Mouse (Mus musculus) R1 (cell line): ENCODE results near the gene Cox7a2l.

Experiments used
- DNase-seq: peaks from one replicate; pipeline ENCODE4 v3.0.0-alpha.2; 2018; ENCODE audit warnings: low read depth, low spot score

The Cox7a2l gene

DNA sequence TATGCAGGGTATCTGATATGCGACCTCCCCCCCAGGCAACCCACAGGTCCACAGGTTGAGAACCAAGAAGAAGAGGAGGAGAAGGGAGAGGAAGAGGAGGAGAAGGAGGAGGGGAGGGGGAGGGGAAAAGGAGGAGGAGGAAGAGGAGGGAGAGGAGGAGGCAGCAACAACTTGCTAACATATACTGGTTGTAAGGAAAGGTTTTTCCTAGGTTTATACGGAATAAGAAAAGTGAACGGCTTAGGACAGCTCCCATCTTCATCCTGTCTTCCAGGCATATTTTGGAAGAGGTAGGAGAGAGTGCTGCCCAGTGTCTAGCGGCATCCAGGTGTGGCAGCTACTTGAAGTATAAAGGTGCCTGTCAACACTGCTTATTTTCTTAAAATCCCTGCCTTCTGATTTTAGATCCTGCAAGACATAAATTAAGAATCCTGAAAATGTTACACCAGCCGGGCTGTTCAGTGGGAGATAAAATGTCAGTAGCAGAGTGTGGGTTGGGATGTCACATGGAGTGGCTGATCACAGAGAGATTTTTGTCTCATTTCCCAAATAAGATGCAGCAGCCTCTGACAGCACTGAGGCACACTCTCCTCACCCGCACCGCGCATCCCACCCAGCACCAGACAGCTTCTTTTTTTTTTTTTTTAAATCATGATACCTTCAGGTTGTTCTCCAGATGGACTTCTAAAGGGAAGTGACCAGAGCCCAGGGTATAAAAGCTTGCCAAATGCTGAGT lies at the start of gene Cox7a2l:
TSS of gene Cox7a2l (minus strand) at position 51 of the 736 bp plus-strand sequence.
- DNase-seq, result no peak

DNA sequence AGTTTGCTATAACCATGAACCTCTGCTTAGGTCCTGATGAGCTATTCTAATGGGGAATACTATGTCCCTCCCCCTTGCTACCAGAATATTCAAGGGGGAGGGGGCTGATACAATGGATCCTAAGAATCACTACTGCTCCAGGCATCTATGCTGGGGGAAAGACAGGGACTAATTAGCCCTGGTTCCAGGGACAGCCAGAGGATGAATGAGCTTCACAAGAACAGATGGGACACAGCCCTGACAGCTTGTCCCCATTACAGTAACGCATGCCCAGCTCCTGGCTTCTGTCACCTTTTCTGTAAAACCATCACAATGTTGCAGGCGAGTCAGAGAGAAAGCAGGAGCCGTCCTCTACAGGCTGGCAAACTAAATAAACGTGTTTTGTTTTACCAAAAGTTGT lies 48.4 kb upstream of the Cox7a2l start:
- no peak for DNase-seq

DNA sequence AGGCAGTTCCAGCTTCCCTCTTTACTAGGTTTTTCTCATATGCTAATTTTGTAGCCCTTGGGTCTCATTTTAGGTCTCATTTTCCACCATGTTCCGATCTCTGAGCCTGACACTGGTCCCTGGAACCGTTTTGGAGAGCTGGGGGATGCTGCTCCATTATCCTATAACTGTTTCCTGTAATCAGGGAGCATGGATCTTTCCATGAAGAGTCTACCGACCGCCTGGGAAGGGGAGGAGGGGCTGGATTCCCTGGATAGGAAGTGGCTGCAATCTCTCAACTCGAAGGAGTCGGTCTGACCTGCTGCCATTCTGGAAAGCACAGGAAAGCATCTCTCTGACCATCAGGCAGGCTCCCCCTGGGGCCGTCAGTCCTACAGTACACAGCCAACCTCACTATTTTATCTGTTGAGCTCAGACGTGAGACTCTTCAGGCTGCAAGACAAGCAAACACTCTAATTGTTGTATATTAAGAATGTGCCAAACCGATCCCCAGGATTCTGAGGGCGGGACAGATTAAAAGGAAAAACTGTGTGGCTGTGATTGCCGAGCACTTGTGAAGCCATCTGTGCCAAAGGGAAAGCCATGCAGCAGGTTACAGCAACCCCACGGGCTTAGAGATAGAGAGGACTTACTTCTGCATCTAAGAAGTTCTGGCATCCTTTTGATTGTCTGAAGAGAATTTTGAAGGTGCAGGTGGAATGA lies 47.1 kb upstream of the Cox7a2l start:
- DNase-seq, result peak; percentile 40

DNA sequence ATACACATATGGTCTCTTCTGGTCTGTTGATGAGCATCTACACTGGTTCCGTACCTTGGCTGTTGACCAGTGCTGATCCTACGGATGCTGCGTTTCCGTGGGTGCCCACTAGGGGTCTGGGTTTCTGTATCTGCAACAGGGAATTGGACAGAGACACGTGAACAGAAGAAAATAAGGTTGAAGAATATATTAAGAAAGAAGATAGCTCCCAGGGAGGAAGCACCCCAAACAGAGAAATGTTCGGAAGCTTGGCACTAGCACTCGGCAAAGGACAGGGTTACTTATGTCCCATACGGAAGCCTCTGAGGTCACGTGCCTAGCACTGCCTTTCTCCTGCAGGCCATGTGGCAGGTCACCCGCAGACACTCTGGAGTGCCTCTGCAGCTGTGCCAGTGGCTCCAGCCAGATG lies 46.6 kb upstream of the Cox7a2l start:
- peak; percentile 80 for DNase-seq

DNA sequence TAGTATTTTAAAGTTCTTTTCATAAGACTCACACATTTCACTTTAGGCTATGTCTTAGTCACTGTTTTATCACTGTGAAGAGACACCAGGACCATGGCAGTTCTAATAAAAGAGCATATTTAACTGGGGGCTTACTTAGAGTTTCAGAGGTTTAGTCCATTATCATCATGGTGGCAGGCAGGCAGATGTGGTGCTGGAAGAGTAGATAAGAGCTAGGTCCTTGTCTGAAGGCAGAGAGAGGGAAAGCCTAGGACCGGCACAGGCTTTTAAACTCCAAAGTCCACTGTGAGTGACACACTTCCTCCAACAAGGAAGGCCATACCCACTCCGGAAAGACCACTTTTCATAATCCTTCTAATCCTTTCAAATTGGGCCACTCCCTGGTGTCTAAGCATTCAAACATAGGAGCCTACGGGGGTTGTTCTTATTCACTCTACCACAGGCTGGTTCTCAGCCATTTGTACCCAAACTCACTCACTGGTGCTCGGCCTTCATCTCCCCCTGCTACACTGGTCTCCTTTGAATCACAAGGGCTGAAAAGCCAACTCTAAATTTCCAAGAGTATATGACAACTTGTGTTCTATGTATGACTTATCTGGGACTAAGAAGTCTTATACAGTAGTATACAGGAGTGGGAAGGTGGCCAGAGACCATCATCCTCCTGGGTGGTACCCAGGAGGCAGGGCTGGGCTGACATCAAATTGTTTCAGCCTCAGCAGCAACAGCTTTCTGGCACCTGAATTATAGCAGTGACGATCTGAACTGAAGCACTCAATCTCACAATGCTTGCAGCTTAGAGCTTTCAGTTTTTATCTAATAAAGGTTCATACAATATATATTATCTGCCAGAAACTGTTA lies 45.3 kb upstream of the Cox7a2l start:
- DNase-seq, result no peak

DNA sequence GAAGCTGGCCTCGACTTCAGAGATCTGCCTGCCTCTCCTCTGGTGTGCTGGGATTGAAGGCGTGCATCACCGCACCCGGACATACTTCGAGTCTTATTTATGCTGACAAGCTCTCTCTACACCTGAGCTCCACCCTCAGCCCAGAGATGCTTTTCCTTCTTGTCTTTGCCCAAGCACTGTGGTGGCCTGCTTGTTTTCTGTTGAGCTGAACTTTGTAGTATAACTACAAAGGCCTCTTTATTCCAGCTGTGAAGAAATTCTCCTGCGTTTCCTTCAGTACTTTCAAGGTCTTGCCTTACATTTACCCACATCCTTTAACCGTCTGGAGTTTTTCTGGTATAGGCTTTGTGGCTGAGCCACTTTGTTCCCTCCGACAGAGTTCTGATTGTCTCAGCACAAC lies 42.0 kb upstream of the Cox7a2l start:
- DNase-seq, result peak; percentile 10

DNA sequence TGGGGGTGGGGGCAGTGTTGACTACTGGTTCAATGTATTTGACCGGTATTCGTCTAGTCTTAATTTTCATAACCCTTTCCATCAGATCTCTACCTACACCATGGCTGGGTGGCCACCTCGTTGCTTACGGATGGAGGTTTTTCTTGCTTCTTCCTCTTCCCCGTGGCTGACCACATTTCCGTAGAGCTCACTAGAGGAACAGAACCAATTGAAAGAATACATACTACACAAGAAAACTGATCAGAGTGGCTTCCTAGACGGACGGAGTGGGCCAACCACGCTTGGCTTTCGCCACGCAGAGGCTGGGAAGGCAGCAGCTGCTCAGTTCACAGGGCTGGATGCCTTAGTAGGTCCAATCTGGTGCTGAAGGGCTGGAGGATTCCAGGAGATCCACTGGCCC lies 38.7 kb upstream of the Cox7a2l start:
- DNase-seq, result no peak

DNA sequence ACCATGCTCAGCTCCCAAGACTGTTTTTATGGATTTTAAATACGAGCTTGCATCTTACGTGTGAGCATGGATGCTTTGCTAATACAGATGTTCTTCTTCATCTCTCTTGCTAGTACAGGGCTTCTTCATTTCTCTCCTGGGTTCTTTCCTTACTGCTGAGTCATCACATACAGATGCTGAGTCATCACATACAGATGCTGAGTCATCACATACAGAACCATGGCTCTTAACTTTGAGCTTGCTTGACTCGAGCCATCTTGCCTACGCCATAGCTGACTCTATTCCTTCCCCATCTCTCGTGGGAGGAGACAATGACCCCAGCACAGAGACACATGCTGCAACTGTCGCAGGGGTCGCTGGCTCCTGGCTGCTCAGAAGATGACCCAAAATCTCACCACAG lies 37.9 kb upstream of the Cox7a2l start:
- DNase-seq, result peak; percentile 48

DNA sequence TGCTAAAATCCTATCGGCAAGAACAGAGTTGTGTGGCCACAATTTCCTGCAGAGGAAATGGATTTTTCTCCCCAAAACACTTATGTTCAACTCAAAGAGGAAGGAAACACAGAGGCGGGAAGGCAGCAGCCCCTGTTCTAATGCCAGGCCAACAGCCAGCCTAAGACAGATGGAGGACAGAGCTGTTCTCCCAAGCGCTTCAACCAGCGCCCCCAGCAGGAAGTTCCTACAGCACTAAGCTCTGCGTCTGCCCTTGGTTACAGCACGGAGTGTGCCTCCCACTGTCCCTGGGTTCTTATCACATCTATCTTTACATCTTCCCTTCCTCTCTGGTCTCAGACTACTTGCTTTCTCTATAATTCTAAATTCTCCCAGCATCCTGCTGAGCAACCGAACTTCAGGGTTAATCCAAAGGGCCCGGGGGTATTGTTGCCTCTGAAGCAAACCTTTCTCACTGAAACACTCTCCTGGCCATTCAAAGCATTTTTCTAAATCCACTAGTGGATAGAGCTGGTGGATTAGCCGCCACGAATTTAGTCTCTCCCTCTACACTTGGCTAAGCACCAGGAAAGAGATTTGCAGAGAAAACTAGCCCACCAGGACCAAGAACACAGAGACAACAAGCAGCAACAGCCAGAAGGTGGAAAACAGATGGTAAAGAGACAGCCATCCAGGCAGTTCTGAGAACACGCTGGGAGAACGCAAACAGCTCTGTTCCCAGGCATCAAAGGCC lies 31.5 kb upstream of the Cox7a2l start:
- DNase-seq, result peak; percentile 40

DNA sequence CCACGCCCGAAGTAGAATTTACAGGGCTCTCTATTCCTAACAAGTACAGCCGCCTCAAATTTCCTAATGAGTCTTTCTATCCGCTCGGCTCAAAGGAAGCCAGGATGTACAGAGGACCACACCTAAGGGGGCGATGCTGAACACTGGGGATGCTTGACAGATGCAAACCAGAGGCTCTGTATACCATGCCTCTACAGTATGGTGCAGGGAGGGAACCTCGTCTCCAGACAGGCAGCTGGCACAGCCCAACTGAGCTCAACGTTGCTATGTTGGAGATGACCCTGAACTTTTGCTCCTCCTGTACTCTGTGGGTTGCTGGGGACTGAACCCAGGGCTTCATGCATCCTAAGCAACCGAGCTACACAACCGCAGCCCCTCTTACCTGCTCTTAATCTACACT lies 30.0 kb upstream of the Cox7a2l start:
- peak; percentile 28 for DNase-seq

DNA sequence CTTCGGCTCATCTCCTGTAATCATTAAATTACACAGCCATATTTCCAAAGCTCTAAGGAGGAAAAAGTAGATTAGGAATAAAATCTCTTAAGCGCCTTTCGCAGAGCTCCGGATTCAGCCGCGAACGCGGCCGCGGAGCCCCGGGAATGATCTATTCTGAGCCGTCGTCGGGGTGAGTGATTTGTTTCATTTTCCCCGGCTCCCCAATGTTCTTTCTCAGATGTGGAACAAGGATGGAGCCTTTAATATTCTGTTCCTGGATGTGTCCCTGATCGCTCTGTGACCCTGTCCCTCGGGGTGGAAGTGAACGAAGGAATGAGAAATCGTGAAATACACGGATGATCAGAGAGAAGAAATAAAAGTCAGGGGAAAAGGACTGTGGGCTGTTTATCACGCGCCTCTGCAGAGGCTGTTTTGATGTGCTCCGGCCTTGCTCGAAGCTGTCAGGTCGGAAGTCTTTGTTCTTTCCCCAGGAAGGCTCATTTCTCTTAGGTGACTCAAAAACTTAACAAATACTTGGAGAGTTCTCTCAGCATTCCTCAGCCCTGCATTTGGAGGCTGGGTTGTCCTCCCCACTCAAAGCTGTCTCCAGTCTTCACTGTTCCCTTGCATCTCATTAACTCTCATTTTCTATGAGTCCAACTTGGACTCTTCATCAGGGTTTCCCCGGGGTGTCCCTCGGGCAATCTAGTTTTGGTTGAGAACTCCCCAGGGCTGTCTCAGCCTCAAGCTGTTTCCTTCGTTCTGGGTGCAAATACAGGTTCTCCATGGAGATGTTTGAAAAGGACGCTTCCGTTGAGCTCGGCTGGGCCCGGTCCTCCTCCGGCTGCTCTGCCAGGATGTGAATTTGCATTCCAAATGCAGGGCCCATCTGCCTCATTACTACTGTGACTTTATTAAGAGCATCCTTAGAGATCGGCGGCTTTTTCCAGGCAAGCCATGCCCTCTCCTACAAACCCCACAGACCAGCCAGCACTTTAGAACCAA lies 28.9 kb upstream of the Cox7a2l start:
- peak; percentile 57 for DNase-seq

DNA sequence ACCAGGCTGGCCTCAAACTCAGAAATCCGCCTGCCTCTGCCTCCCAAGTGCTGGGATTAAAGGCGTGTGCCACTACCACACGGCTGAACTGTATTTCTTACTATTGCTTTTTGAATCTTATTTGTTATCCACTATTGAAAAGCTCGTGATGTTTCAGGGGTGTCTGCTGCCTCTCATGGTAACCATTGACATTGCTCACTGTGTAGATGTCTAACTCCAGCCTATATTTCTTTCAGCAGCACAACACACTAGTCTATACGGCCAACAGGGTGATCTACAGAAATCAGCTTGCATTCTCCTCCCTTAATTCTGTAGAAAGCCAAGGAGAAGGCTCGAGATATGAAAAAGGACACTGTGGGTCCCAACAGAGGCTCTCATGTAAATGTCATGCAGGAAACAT lies 28.1 kb upstream of the Cox7a2l start:
- no peak for DNase-seq

DNA sequence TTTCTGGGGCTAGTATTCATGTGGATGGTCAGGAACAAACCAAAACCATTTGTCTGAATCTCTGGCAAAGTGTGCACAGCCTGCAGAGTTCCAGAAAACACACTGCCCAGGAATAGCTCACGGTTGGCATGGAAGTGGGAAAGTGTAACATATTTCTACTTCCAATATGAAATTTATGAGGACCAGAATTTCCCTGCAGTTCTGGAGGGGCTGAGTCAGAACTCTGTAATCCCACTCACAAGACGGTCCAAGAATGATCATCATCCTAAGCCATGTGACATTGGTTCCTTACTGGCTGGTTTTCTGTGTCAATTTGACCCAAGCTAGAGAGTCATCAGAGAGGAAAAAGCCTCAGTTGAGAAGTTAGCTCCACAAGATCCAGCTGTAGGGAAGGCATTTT lies 25.3 kb upstream of the Cox7a2l start:
- DNase-seq, result no peak

DNA sequence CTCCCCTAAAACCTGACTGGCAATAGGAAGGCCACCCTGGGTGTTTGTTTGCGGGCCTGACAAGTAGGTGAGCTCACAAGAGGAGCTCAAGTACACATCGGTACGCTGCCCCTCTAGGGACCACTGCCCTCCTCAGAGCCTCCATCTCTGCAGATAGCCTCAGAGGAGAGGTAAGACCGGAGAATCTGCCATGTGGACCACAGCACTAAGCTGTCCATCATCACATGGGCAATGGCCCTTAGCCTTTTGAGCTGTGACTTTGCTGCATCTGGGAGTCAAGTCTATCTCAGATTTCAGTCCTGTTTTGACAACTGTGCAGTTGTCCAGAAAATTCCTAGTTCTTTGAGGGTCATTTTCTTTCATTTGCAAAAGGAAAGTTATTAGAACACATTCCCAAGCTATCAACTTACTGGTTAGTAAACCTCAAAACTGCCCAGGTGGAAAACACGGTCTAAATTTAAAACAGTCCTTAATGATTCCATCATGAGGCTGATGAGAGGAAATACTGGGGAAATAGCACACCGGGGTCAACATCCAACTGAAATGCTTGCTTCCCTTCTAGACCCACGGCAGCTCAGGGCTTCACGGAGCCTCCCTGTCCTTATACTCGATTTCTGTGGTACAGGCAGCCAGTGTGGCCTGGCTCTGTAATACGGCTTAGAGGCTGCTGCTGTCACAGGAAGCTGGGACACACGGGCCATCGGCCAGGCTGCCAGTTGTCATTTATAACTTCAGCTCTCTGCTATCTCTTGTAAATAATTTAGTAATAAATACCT lies 22.3 kb upstream of the Cox7a2l start:
- DNase-seq, result no peak

DNA sequence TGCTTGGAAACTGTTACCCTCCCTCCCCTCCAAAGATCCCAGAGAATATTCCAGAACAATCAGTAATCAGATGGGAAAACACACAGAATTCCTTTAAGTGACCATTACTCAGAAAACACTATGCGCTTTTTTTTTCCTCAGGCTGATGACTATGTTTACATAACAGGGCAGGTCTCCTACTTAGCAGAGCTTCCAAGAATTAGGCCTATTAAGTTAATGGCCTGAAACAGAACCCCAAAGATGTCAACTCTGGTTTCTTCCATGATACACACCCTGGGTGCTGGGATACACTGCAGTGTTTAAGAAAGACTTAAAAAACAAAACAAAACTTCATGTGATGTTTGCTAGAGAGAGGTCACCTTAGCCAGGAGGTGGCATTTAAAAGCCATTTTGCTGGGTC lies 21.6 kb upstream of the Cox7a2l start:
- no peak for DNase-seq

DNA sequence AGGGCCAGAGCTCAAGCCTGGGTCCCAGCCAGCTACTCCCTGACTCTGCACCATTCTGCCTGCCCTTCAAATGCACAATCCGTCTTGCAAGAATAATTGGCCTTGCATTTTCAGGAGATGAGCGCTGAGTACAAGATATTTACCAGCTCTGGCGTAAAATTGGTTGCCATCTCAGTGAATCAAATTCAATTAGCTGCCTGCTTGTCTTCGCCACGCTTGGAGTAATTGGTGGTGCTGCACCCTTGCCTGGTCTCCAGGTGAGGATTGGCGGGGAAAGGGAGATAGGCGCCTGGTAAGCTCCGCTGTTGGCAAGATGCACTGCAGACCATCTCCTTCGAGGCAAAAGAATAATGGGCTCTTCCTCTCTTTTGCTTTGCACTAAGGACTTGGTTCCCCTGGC lies 21.0 kb upstream of the Cox7a2l start:
- DNase-seq, result no peak

DNA sequence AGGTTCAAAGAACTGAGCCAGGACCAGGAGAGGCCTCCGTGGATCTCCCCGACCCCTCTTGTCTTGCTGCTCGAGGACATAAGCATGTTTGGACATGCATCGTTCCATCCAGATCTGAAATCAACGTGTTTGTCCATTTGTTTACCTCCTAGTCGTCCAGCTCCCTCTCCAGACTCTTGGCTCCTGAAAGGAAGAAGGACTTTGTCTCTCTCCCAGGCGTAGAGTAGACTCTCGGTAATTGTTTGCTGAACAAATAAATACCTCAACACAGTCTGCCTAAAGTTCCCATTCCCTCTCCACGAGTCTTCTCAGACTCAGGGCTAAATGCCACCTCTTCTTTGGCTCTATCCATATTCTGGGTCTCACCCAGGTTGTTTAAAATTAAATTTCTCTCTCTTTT lies 16.0 kb upstream of the Cox7a2l start:
- DNase-seq, result no peak

DNA sequence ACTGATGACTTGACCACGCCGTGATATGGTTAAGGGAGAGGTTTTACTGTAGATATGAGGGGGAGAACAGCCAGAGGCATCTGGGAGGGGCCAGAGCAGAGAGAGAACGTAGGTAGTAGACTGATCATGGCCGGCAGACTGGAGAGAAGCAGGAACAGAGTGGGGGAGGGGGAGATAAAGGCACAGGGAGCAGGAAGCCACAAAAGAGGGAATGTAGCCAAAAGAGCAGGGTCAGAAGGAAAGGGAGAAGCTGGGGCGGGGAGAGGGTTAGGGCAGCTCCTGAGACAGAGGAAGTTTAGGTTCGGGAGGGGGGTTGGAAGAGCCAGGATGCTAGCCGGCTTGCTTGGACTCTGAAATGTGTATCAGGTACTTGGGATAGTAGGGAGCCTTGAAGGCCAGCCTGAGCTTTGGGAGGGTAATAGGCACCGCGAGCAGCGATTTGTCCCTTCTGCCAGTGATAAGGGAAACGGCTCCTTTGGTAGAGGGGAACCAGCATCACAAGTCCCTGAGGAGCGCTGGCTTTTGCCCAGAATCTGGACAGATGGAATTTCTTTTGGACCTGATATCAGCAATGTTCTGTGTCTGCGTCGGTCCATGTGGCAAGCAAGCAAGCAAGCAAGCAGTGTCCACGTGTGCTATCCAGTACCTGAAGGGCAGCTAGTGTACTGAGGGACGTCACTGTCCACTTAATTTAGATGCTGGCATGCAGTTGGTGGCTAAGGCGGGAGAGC lies 10.7 kb upstream of the Cox7a2l start:
- DNase-seq, result peak; percentile 88
